Mouse (Mus musculus) gastrocnemius, postnatal 10 days (tissue): ENCODE results near the gene Dhtkd1. TPM values are rescaled to one million over a fixed set of nuclear protein-coding genes. Genes with fewer than 3 reads are reported as not detected.

Experiments used
- total RNA-seq, 2 experiments: library from RNA; stranded (reverse); gene quantifications; 2 replicates each; pipeline ENCODE4 v1.2.3; 2021

Gene Dhtkd1
- total RNA-seq, 2 experiments from 2014 or later: 1.3 to 2.2 TPM

Other genes with a start within 250 kb of the Dhtkd1 start
- gene Camk1d, start 228.3 kb downstream of the Dhtkd1 start, total RNA-seq: 1 to 10 TPM; 2.4 to 5.0 TPM
- gene Nudt5, start 97.8 kb downstream of the Dhtkd1 start, total RNA-seq: 10 to 100 TPM in 1 of 2 experiments, 1 to 10 TPM in 1; 9.2 to 10.8 TPM
- gene Cdc123, start 97.6 kb downstream of the Dhtkd1 start, total RNA-seq: 10 to 100 TPM; 84.0 to 89.2 TPM
- under 1 TPM in 1 of 2 experiments, not detected in 1; 0.43 TPM for gene Gm13199, start 79.9 kb downstream of the Dhtkd1 start, total RNA-seq
- gene Sec61a2, start 47.4 kb downstream of the Dhtkd1 start, total RNA-seq: 10 to 100 TPM; 35.1 to 40.6 TPM
- 10 to 100 TPM; 12.9 to 15.9 TPM for gene Upf2, start 8.7 kb upstream of the Dhtkd1 start, total RNA-seq
- gene Proser2, start 187.4 kb upstream of the Dhtkd1 start, total RNA-seq: 1 to 10 TPM; 4.0 to 4.4 TPM